Mouse (Mus musculus) heart, adult 2 months (tissue): ENCODE data around the gene Unc5a.

Experiments
- CTCF ChIP-seq: fragments of 200-600 bp; IDR thresholded peaks from 2 replicates; pipeline ENCODE4 v1.8.1; 2022; ENCODE audit warnings: antibody characterized with exemption, mild to moderate bottlenecking, moderate library complexity
- EP300 ChIP-seq: fragments of 200-500 bp; IDR thresholded peaks from 2 replicates; pipeline ENCODE4 v1.6.1; 2011; ENCODE audit warnings: low read depth, low read length, control low read depth; ENCODE audit not compliant: insufficient read depth
- POLR2A ChIP-seq: fragments of 200-500 bp; IDR thresholded peaks from 2 replicates; pipeline ENCODE4 v1.6.1; 2011; ENCODE audit warnings: mild to moderate bottlenecking, low read depth, low read length, control low read depth; ENCODE audit not compliant: insufficient read depth

GRCm38 (mm10) chr13:55011103-55011502 is 61.9 kb downstream of the Unc5a start:
- TF ChIP-seq POLR2A = no peak
- no peak for TF ChIP-seq EP300
- TF ChIP-seq CTCF = no peak
